Mouse (Mus musculus): ENCODE measurements at regions not wholly inside any gene's neighbourhood (a gene's known extent, or its start where the extent isn't known, plus 50 kb on each side); places are given as distances from the start of the nearest gene placed in this dataset.

GRCm38 (mm10) chr9:61143101-61143500 lies 229.1 kb upstream of the Tle3 start:
- no peak for ATAC-seq (replicated peaks; ENCODE audit: low FRiP score)
- Histone ChIP-seq H3K9ac (ENCODE audit: low read depth, low read length) (no peak overlapping the region), H3K4me1 (replicated peaks; ENCODE audit: control insufficient read depth, insufficient read depth, low read length) (no peaks in the 10 kb centered on the region), H3K4me3 (ENCODE audit: low read depth, low read length) (no peak overlapping the region), H3K4me2 (no peak overlapping the region), H3K27me3 (replicated peaks; ENCODE audit: control insufficient read depth, insufficient read depth, low read length) (no peaks in the 10 kb centered on the region), H3K27ac (ENCODE audit: low read depth, low read length) (no peak overlapping the region), H3K36me3 (ENCODE audit: control insufficient read depth, insufficient read depth, low read length) (no peaks in the 10 kb centered on the region), H3K9me3 (ENCODE audit: control insufficient read depth, low read length) (no peaks in the 10 kb centered on the region)
- no peak for DNase-seq (ENCODE audit: low spot score)
- 74% methylated on average over 6 of the region's 6 CpGs for WGBS

GRCm38 (mm10) chr9:61144685-61145318 lies 227.4 kb upstream of the Tle3 start:
- no peaks in the 10 kb centered on the region for H3K4me1 ChIP-seq (replicated peaks; ENCODE audit: control insufficient read depth, insufficient read depth, low read length)
- no peak overlapping the region for H3K27ac ChIP-seq (ENCODE audit: low read depth, low read length)
- DNase-seq (ENCODE audit: low spot score) (no peak), ATAC-seq (replicated peaks; ENCODE audit: low FRiP score) (no peak)
- H3K4me3 ChIP-seq (ENCODE audit: low read depth, low read length): no peak overlapping the region
- H3K9me3 ChIP-seq (ENCODE audit: control insufficient read depth, low read length): no peaks in the 10 kb centered on the region
- H3K27me3 ChIP-seq (replicated peaks; ENCODE audit: control insufficient read depth, insufficient read depth, low read length): no peaks in the 10 kb centered on the region
- H3K36me3 ChIP-seq (ENCODE audit: control insufficient read depth, insufficient read depth, low read length): no peaks in the 10 kb centered on the region
- no peak overlapping the region for H3K9ac ChIP-seq (ENCODE audit: low read depth, low read length)
- WGBS: 59% methylated on average over 11 of the region's 11 CpGs
- H3K4me2 ChIP-seq: no peak overlapping the region

- WGBS: 69% methylated on average over 8 of the region's 8 CpGs
- no peak for ATAC-seq (replicated peaks; ENCODE audit: low FRiP score)
Observed at GRCm38 (mm10) chr9:61145738-61146137, 226.4 kb upstream of the Tle3 start.

GRCm38 (mm10) chr9:61151201-61151600 lies 221.0 kb upstream of the Tle3 start:
- H3K4me3 ChIP-seq (ENCODE audit: low read depth, low read length): no peak overlapping the region
- WGBS: 65% methylated on average over 4 of the region's 4 CpGs
- no peaks in the 10 kb centered on the region for H3K4me1 ChIP-seq (replicated peaks; ENCODE audit: control insufficient read depth, insufficient read depth, low read length)
- H3K36me3 ChIP-seq (ENCODE audit: control insufficient read depth, insufficient read depth, low read length): no peaks in the 10 kb centered on the region
- no peak for DNase-seq (ENCODE audit: low spot score)
- no peak overlapping the region for H3K27ac ChIP-seq (ENCODE audit: low read depth, low read length)
- H3K9me3 ChIP-seq (ENCODE audit: control insufficient read depth, low read length): no peaks in the 10 kb centered on the region
- H3K9ac ChIP-seq (ENCODE audit: low read depth, low read length): no peak overlapping the region
- no peaks in the 10 kb centered on the region for H3K27me3 ChIP-seq (replicated peaks; ENCODE audit: control insufficient read depth, insufficient read depth, low read length)
- H3K4me2 ChIP-seq: no peak overlapping the region
- no peak for ATAC-seq (replicated peaks; ENCODE audit: low FRiP score)

More at GRCm38 (mm10) chr9:61145738-61146137, 226.4 kb upstream of the Tle3 start:
- Histone ChIP-seq H3K9ac (ENCODE audit: low read depth, low read length) (no peak overlapping the region), H3K4me2 (no peak overlapping the region), H3K4me1 (replicated peaks; ENCODE audit: control insufficient read depth, insufficient read depth, low read length) (no peaks in the 10 kb centered on the region), H3K4me3 (ENCODE audit: low read depth, low read length) (no peak overlapping the region), H3K9me3 (ENCODE audit: control insufficient read depth, low read length) (no peaks in the 10 kb centered on the region), H3K27me3 (replicated peaks; ENCODE audit: control insufficient read depth, insufficient read depth, low read length) (no peaks in the 10 kb centered on the region), H3K36me3 (ENCODE audit: control insufficient read depth, insufficient read depth, low read length) (no peaks in the 10 kb centered on the region), H3K27ac (ENCODE audit: low read depth, low read length) (no peak overlapping the region)
- DNase-seq (ENCODE audit: low spot score): no peak

- Histone ChIP-seq H3K4me2 (no peak overlapping the region), H3K4me3 (ENCODE audit: low read depth, low read length) (no peak overlapping the region), H3K4me1 (replicated peaks; ENCODE audit: control insufficient read depth, insufficient read depth, low read length) (no peaks in the 10 kb centered on the region), H3K27ac (ENCODE audit: low read depth, low read length) (no peak overlapping the region), H3K27me3 (replicated peaks; ENCODE audit: control insufficient read depth, insufficient read depth, low read length) (no peaks in the 10 kb centered on the region), H3K9ac (ENCODE audit: low read depth, low read length) (no peak overlapping the region), H3K9me3 (ENCODE audit: control insufficient read depth, low read length) (no peaks in the 10 kb centered on the region), H3K36me3 (ENCODE audit: control insufficient read depth, insufficient read depth, low read length) (no peaks in the 10 kb centered on the region)
- ATAC-seq (replicated peaks; ENCODE audit: low FRiP score): no peak
- 46% methylated on average over 12 of the region's 12 CpGs for whole genome bisulfite sequencing
- DNase-seq (ENCODE audit: low spot score): no peak
Observed at GRCm38 (mm10) chr9:61151901-61152337, 220.2 kb upstream of the Tle3 start.

GRCm38 (mm10) chr9:61154721-61155120 lies 217.4 kb upstream of the Tle3 start:
- Histone ChIP-seq H3K27ac (ENCODE audit: low read depth, low read length) (no peak overlapping the region), H3K4me2 (no peak overlapping the region), H3K36me3 (ENCODE audit: control insufficient read depth, insufficient read depth, low read length) (no peaks in the 10 kb centered on the region), H3K4me1 (replicated peaks; ENCODE audit: control insufficient read depth, insufficient read depth, low read length) (no peaks in the 10 kb centered on the region), H3K9me3 (ENCODE audit: control insufficient read depth, low read length) (no peaks in the 10 kb centered on the region), H3K27me3 (replicated peaks; ENCODE audit: control insufficient read depth, insufficient read depth, low read length) (no peaks in the 10 kb centered on the region), H3K4me3 (ENCODE audit: low read depth, low read length) (no peak overlapping the region), H3K9ac (ENCODE audit: low read depth, low read length) (no peak overlapping the region)
- no peak for DNase-seq (ENCODE audit: low spot score)
- no peak for ATAC-seq (replicated peaks; ENCODE audit: low FRiP score)
- 61% methylated on average over 6 of the region's 6 CpGs for WGBS

GRCm38 (mm10) chr9:61155851-61156250 lies 216.3 kb upstream of the Tle3 start:
- H3K27ac ChIP-seq (ENCODE audit: low read depth, low read length): no peak overlapping the region
- no peaks in the 10 kb centered on the region for H3K4me1 ChIP-seq (replicated peaks; ENCODE audit: control insufficient read depth, insufficient read depth, low read length)
- WGBS: 65% methylated on average over 14 of the region's 14 CpGs
- no peak overlapping the region for H3K9ac ChIP-seq (ENCODE audit: low read depth, low read length)
- no peak overlapping the region for H3K4me2 ChIP-seq
- H3K36me3 ChIP-seq (ENCODE audit: control insufficient read depth, insufficient read depth, low read length): no peaks in the 10 kb centered on the region
- H3K4me3 ChIP-seq (ENCODE audit: low read depth, low read length): no peak overlapping the region
- DNase-seq (ENCODE audit: low spot score) (no peak), ATAC-seq (replicated peaks; ENCODE audit: low FRiP score) (no peak)
- H3K27me3 ChIP-seq (replicated peaks; ENCODE audit: control insufficient read depth, insufficient read depth, low read length): no peaks in the 10 kb centered on the region
- no peaks in the 10 kb centered on the region for H3K9me3 ChIP-seq (ENCODE audit: control insufficient read depth, low read length)

- Histone ChIP-seq H3K4me1 (replicated peaks; ENCODE audit: control insufficient read depth, insufficient read depth, low read length) (no peaks in the 10 kb centered on the region), H3K9ac (ENCODE audit: low read depth, low read length) (no peak overlapping the region), H3K4me3 (ENCODE audit: low read depth, low read length) (no peak overlapping the region), H3K36me3 (ENCODE audit: control insufficient read depth, insufficient read depth, low read length) (no peaks in the 10 kb centered on the region), H3K27me3 (replicated peaks; ENCODE audit: control insufficient read depth, insufficient read depth, low read length) (no peaks in the 10 kb centered on the region), H3K9me3 (ENCODE audit: control insufficient read depth, low read length) (no peaks in the 10 kb centered on the region), H3K27ac (ENCODE audit: low read depth, low read length) (no peak overlapping the region), H3K4me2 (no peak overlapping the region)
- no peak for ATAC-seq (replicated peaks; ENCODE audit: low FRiP score)
- DNase-seq (ENCODE audit: low spot score): no peak
- 53% methylated on average over 10 of the region's 10 CpGs for WGBS
Observed at GRCm38 (mm10) chr9:61158192-61158770, 213.9 kb upstream of the Tle3 start.

- Histone ChIP-seq H3K4me2 (no peak overlapping the region), H3K9me3 (ENCODE audit: control insufficient read depth, low read length) (no peaks in the 10 kb centered on the region), H3K36me3 (ENCODE audit: control insufficient read depth, insufficient read depth, low read length) (no peaks in the 10 kb centered on the region), H3K27ac (ENCODE audit: low read depth, low read length) (no peak overlapping the region), H3K4me1 (replicated peaks; ENCODE audit: control insufficient read depth, insufficient read depth, low read length) (no peaks in the 10 kb centered on the region), H3K9ac (ENCODE audit: low read depth, low read length) (no peak overlapping the region), H3K4me3 (ENCODE audit: low read depth, low read length) (no peak overlapping the region), H3K27me3 (replicated peaks; ENCODE audit: control insufficient read depth, insufficient read depth, low read length) (no peaks in the 10 kb centered on the region)
- no peak for ATAC-seq (replicated peaks; ENCODE audit: low FRiP score)
- DNase-seq (ENCODE audit: low spot score): no peak
- WGBS: 88% methylated on average over 2 of the region's 2 CpGs
Observed at GRCm38 (mm10) chr9:61159159-61159558, 213.0 kb upstream of the Tle3 start.
